Comparison of ENCODE assay signal across 21 mouse cellular contexts in genomic region chr4:104597490-104598465, GRCm38 (mm10).
DNase-seq lines count a peak whose midpoint lies in the region; ATAC-seq lines count a peak whose summit lies in the region.
"Had no signal": no experiment of that assay in that cellular context is flagged by ENCODE, and none has a peak within 500 bp of the region (broad histone marks: within the 10 kb centered on the region; RNA-seq: fewer than 3 reads in every experiment).

No protein-coding gene starts in this region.

- no peaks in the 10 kb centered on the region for H3K36me3 ChIP-seq in embryonic facial prominence, embryonic 15.5 days
- H3K36me3 ChIP-seq: heart, embryonic 10.5 days; liver, embryonic 15.5 days had no signal

- H3K4me3 ChIP-seq in embryonic facial prominence, embryonic 15.5 days (replicated peaks) = no peak overlapping the region
- H3K4me3 ChIP-seq: erythroblast, embryonic 14.5 days; heart, embryonic 10.5 days; liver, embryonic 15.5 days; myocyte had no signal

- ATAC-seq in embryonic facial prominence, embryonic 15.5 days (ENCODE audit: insufficient number of reproducible peaks, low FRiP score, low TSS enrichment, low read depth) = 0 out of 2 replicates have a peak, but pooled peaks have one; percentile 15
- ATAC-seq: forebrain, postnatal 0 days; hindbrain, postnatal 0 days had no signal

- H3K4me2 ChIP-seq in embryonic facial prominence, embryonic 15.5 days (replicated peaks) = no peak overlapping the region
- H3K4me2 ChIP-seq: liver, embryonic 15.5 days; midbrain, embryonic 11.5 days had no signal

- H3K4me1 ChIP-seq in embryonic facial prominence, embryonic 15.5 days = no peaks in the 10 kb centered on the region; the same call in 1 of the 2 replicates
- H3K4me1 ChIP-seq: liver, embryonic 15.5 days had no signal

- H3K9me3 ChIP-seq in embryonic facial prominence, embryonic 15.5 days (replicated peaks) = no peaks in the 10 kb centered on the region
- H3K9me3 ChIP-seq: heart, embryonic 10.5 days; liver, embryonic 15.5 days had no signal

- H3K9ac ChIP-seq in embryonic facial prominence, embryonic 15.5 days = no peak overlapping the region
- H3K9ac ChIP-seq: forebrain, postnatal 0 days; liver, embryonic 15.5 days had no signal

- DNase-seq in kidney, adult 9 months = peak; percentile 17
- DNase-seq in kidney, postnatal 4 days = no peak
- DNase-seq in MN1 (ENCODE audit: low spot score) = peak; percentile 6
- peak; percentile 21 for DNase-seq in lung, postnatal 10 days
- DNase-seq in cerebellum, postnatal 4 days (ENCODE audit: low spot score in 2 of 2) = no peak
- no peak for DNase-seq in gastrocnemius, adult 18-20 months (ENCODE audit: low spot score)
- no peak for DNase-seq in embryo, embryonic 10 days (ENCODE audit: low spot score)
- DNase-seq: B cell, adult 2 months; forebrain, postnatal 0 days; gastrocnemius, postnatal 25 days; heart, postnatal 36 days; layer of hippocampus, postnatal 36 days; thymus, adult 2 months had no signal

- H3K27me3 ChIP-seq in embryonic facial prominence, embryonic 15.5 days = no peaks in the 10 kb centered on the region
- H3K27me3 ChIP-seq: liver, embryonic 15.5 days had no signal

- 0 out of 2 replicates have a peak overlapping the region, but pooled peaks have one; percentile 22 for H3K27ac ChIP-seq in embryonic facial prominence, embryonic 15.5 days (replicated peaks)
- H3K27ac ChIP-seq: heart, embryonic 10.5 days; hindbrain, postnatal 0 days; kidney, postnatal 0 days; liver, embryonic 15.5 days had no signal

- 58% methylated on average over 6 of the region's 6 CpGs for WGBS in embryonic facial prominence, embryonic 15.5 days

Comparison
In these comparisons a context has a peak if more than half of its experiments do, and no peak if none do; other contexts are left out.
1. DNase-seq: peak in kidney, adult 9 months (single experiment), MN1 (single experiment) and lung, postnatal 10 days (single experiment); none in kidney, postnatal 4 days (0 of 2), cerebellum, postnatal 4 days (0 of 2), gastrocnemius, adult 18-20 months (single experiment) and embryo, embryonic 10 days (single experiment).